In genomic region chr4:134081730-134082386, GRCm38 (mm10) we compare ENCODE assay signal across 9 mouse cellular contexts. TPM values are rescaled to one million over a fixed set of nuclear protein-coding genes. Genes with fewer than 3 reads are reported as not detected.
DNase-seq lines count a peak whose midpoint lies in the region; ATAC-seq and TF ChIP-seq lines count a peak whose summit lies in the region.
"Had no signal": no experiment of that assay in that cellular context is flagged by ENCODE, and none has a peak within 500 bp of the region (broad histone marks: within the 10 kb centered on the region; RNA-seq: fewer than 3 reads in every experiment).

No protein-coding gene starts in this region.

- peak overlapping the region; percentile 87 for H3K4me2 ChIP-seq in forebrain, embryonic 11.5 days (ENCODE audit: low read depth, low read length, severe bottlenecking)
- peak overlapping the region; percentile 78 for H3K4me2 ChIP-seq in hindbrain, embryonic 15.5 days

- DNase-seq in MEL (ENCODE audit: low read depth, low spot score), result peak; percentile 92
- peak; percentile 66 for DNase-seq in c-Kit-positive CD71-positive TER-119-negative erythroid progenitor cells, embryonic 14.5 days (ENCODE audit: low read depth)
- DNase-seq in forebrain, embryonic 11.5 days (ENCODE audit: low spot score), result peak; percentile 84
- DNase-seq in left cerebral cortex, adult 2 months (ENCODE audit: extremely low spot score in 1 of 2, low spot score in 2 of 2), result peak; percentile 68 to 73
- DNase-seq in lung, postnatal 4 days, result peak; percentile 87 to 92
- DNase-seq in right cerebral cortex, adult 18-20 months, result peak; percentile 83
- peak; percentile 86 for DNase-seq in urinary bladder, postnatal 14 days (ENCODE audit: low spot score)

- peak overlapping the region; percentile 52 for H3K9ac ChIP-seq in MEL (ENCODE audit: control insufficient read depth, low read depth, low read length, poor library complexity, severe bottlenecking)
- H3K9ac ChIP-seq in forebrain, embryonic 11.5 days (ENCODE audit: low read length), result peak overlapping the region; percentile 12; the same call in 1 of the 2 replicates
- peak overlapping the region; percentile 37 for H3K9ac ChIP-seq in hindbrain, embryonic 15.5 days

- peak overlapping the region; percentile 55 to 66 for H3K4me3 ChIP-seq in MEL (ENCODE audit: control insufficient read depth in 1 of 2, insufficient read depth in 1 of 2, low read depth in 2 of 2, low read length in 2 of 2)
- H3K4me3 ChIP-seq in forebrain, embryonic 11.5 days (ENCODE audit: low read depth, low read length), result peak overlapping the region; percentile 42
- peak overlapping the region; percentile 49 for H3K4me3 ChIP-seq in hindbrain, embryonic 15.5 days
- H3K4me3 ChIP-seq in left cerebral cortex, adult 2 months, result peak overlapping the region; percentile 50

- H3K27me3 ChIP-seq in MEL (ENCODE audit: control insufficient read depth in 1 of 2, insufficient read depth in 2 of 2, low read length in 2 of 2), result no peaks in the 10 kb centered on the region
- 0 out of 2 replicates have a peak, but pooled peaks cover 2% of the 10 kb centered on the region for H3K27me3 ChIP-seq in forebrain, embryonic 11.5 days (ENCODE audit: control insufficient read depth, insufficient read depth, low read length)
- H3K27me3 ChIP-seq in hindbrain, embryonic 15.5 days, result peaks cover 15% of the 10 kb centered on the region; the same call in 1 of the 2 replicates

- intact Hi-C loops in left cerebral cortex, adult 2 months (cut with DNase I), result no loop called here

- H3K27ac ChIP-seq in MEL (ENCODE audit: control insufficient read depth, low read depth, low read length), result no peak overlapping the region
- no peak overlapping the region for H3K27ac ChIP-seq in forebrain, embryonic 11.5 days (ENCODE audit: low read depth, low read length)
- H3K27ac ChIP-seq in hindbrain, embryonic 15.5 days (replicated peaks), result no peak overlapping the region
- no peak overlapping the region for H3K27ac ChIP-seq in left cerebral cortex, adult 2 months
- H3K27ac ChIP-seq: macrophage had no signal

- no peak for TF ChIP-seq EP300 in MEL (IDR thresholded peaks at IDR 0.05; ENCODE audit: low read depth in 1 of 2, low read length in 2 of 2)

- H3K36me3 ChIP-seq in MEL (ENCODE audit: control insufficient read depth in 1 of 2, insufficient read depth in 2 of 2, low read length in 2 of 2), result 0 out of 4 replicates have a peak, but pooled peaks cover 0 to 2% of the 10 kb centered on the region in 2 experiments
- H3K36me3 ChIP-seq in forebrain, embryonic 11.5 days (ENCODE audit: control insufficient read depth, insufficient read depth, low read length), result no peaks in the 10 kb centered on the region
- H3K36me3 ChIP-seq in hindbrain, embryonic 15.5 days, result no peaks in the 10 kb centered on the region

- no peaks in the 10 kb centered on the region for H3K79me2 ChIP-seq in MEL (ENCODE audit: control insufficient read depth, insufficient read depth, low read length, poor library complexity)

- ATAC-seq in forebrain, embryonic 11.5 days (replicated peaks; ENCODE audit: low FRiP score), result peak; percentile 77
- peak; percentile 85 for ATAC-seq in hindbrain, embryonic 15.5 days (ENCODE audit: low FRiP score, low read depth)

- peak in 1 of 2 experiments; percentile 75; a peak in 2 of 4 replicates for TF ChIP-seq POLR2A in MEL (IDR thresholded peaks at IDR 0.05; ENCODE audit: control insufficient read depth in 1 of 2, insufficient read depth in 1 of 2, low read depth in 1 of 2, low read length in 2 of 2, poor library complexity in 1 of 2)

- H3K4me1 ChIP-seq in MEL (ENCODE audit: control insufficient read depth in 1 of 2, insufficient read depth in 2 of 2, low read length in 2 of 2), result peaks cover 2 to 9% of the 10 kb centered on the region in 2 experiments; a peak in 2 of 4 replicates
- peaks cover 4% of the 10 kb centered on the region; the same call in 1 of the 2 replicates for H3K4me1 ChIP-seq in forebrain, embryonic 11.5 days (replicated peaks; ENCODE audit: control insufficient read depth, insufficient read depth, low read length)
- H3K4me1 ChIP-seq in hindbrain, embryonic 15.5 days (replicated peaks), result peaks cover 8% of the 10 kb centered on the region

- no peak for TF ChIP-seq RAD21 in MEL (IDR thresholded peaks at IDR 0.05; ENCODE audit: low read depth, low read length)

- no peak for TF ChIP-seq CTCF in MEL (IDR thresholded peaks at IDR 0.05 in 2 of 3, conservative IDR thresholded peaks at IDR 0.05 in 1 of 3; ENCODE audit: control insufficient read depth in 1 of 3, insufficient read depth in 1 of 3, low read depth in 2 of 3, low read length in 3 of 3, poor library complexity in 1 of 3, severe bottlenecking in 1 of 3)
- TF ChIP-seq CTCF in left cerebral cortex, adult 2 months (IDR thresholded peaks at IDR 0.05), result no peak

- no peaks in the 10 kb centered on the region for H3K9me3 ChIP-seq in MEL (replicated peaks; ENCODE audit: insufficient read depth, low read length)
- peaks cover 3% of the 10 kb centered on the region; the same call in 1 of the 2 replicates for H3K9me3 ChIP-seq in forebrain, embryonic 11.5 days (ENCODE audit: control insufficient read depth, low read length)
- H3K9me3 ChIP-seq in hindbrain, embryonic 15.5 days, result no peaks in the 10 kb centered on the region

- WGBS in forebrain, embryonic 11.5 days, result 2% methylated on average over 41 of the region's 41 CpGs
- under 1% methylated on average over 41 of the region's 41 CpGs for WGBS in hindbrain, embryonic 15.5 days

TF ChIP-seq in MEL, 35 proteins besides CTCF, POLR2A, EP300 and RAD21:
- TF ChIP-seq NELFE (IDR thresholded peaks at IDR 0.05; ENCODE audit: low read depth, low read length) (peak; percentile 50), ZKSCAN1 (IDR thresholded peaks at IDR 0.05; ENCODE audit: low read depth, low read length) (no peak), MAX (IDR thresholded peaks at IDR 0.05; ENCODE audit: low read length) (peak; percentile 94), TCF12 (IDR thresholded peaks at IDR 0.05; ENCODE audit: low read depth, low read length) (0 out of 2 replicates have a peak, but pooled peaks have one; percentile 10), MXI1 (IDR thresholded peaks at IDR 0.05; ENCODE audit: low read depth, low read length) (peak; percentile 96), MAFK (IDR thresholded peaks at IDR 0.05; ENCODE audit: borderline replicate concordance, low read depth, low read length) (no peak), TBP (IDR thresholded peaks at IDR 0.05; ENCODE audit: low read depth, low read length) (0 out of 2 replicates have a peak, but pooled peaks have one; percentile 13), MYC (IDR thresholded peaks at IDR 0.05; ENCODE audit: low read depth, low read length) (peak; percentile 88; the same call in 1 of the 2 replicates), ZNF384 (IDR thresholded peaks at IDR 0.05; ENCODE audit: low read depth, low read length) (no peak), CHD1 (IDR thresholded peaks at IDR 0.05; ENCODE audit: low read depth, low read length) (no peak), POLR2AphosphoS5 (IDR thresholded peaks at IDR 0.05; ENCODE audit: borderline replicate concordance, low read depth, low read length) (no peak), CHD2 (IDR thresholded peaks at IDR 0.05; ENCODE audit: low read length) (no peak), NRF1 (IDR thresholded peaks at IDR 0.05; ENCODE audit: insufficient read depth, low read depth, low read length, poor library complexity, severe bottlenecking) (no peak; the same call in 1 of the 2 replicates), USF1 (IDR thresholded peaks at IDR 0.05; ENCODE audit: low read depth, low read length) (peak; percentile 67), SIN3A (IDR thresholded peaks at IDR 0.05; ENCODE audit: low read length) (peak; percentile 70)

RNA-seq across cellular contexts. Expression of gene Cd52, which starts 13.0 kb away (rescaled TPM):
- total RNA-seq in MEL (2012; rRNA removed), result 0.52 and 1.3 TPM in 2 replicates
- polyA plus RNA-seq in MEL (2012; ENCODE audit: insufficient read depth in 1 of 2, insufficient read length in 2 of 2, low read depth in 1 of 2, low replicate concordance in 2 of 2, missing spikeins in 1 of 2), result under 1 TPM in 1 of 2 experiments, not detected in 1; 0.86 TPM
- polyA plus RNA-seq in forebrain, embryonic 11.5 days (2014; fragmentation: Nextera tagmentation; extraction: Ambion mirVana), result 2.5 and 2.6 TPM in 2 replicates
- 2.3 and 9.0 TPM in 2 replicates for polyA plus RNA-seq in hindbrain, embryonic 15.5 days (2015; fragmentation: Nextera tagmentation; extraction: Ambion mirVana)
- 1 to 10 TPM; 2.6 to 3.3 TPM for total RNA-seq in left cerebral cortex, adult 2 months (2021)

RNA-seq across cellular contexts. Expression of gene Ubxn11, which starts 20.5 kb away (rescaled TPM):
- 2.6 and 5.4 TPM in 2 replicates for total RNA-seq in MEL (2012; rRNA removed)
- polyA plus RNA-seq in MEL (2012; ENCODE audit: insufficient read depth in 1 of 2, insufficient read length in 2 of 2, low read depth in 1 of 2, low replicate concordance in 2 of 2, missing spikeins in 1 of 2), result 10 to 100 TPM in 1 of 2 experiments, not detected in 1; 11.9 TPM
- 6.6 and 7.0 TPM in 2 replicates for polyA plus RNA-seq in forebrain, embryonic 11.5 days (2014; fragmentation: Nextera tagmentation; extraction: Ambion mirVana)
- polyA plus RNA-seq in hindbrain, embryonic 15.5 days (2015; fragmentation: Nextera tagmentation; extraction: Ambion mirVana), result 17.1 and 21.3 TPM in 2 replicates
- 10 to 100 TPM; 39.7 to 47.1 TPM for total RNA-seq in left cerebral cortex, adult 2 months (2021)

RNA-seq across cellular contexts. Expression of gene Crybg2, which starts 21.2 kb away (rescaled TPM):
- total RNA-seq in MEL (2012; rRNA removed), result 0.65 and 0.72 TPM in 2 replicates
- 1 to 10 TPM in 1 of 2 experiments, not detected in 1; 2.3 TPM for polyA plus RNA-seq in MEL (2012; ENCODE audit: insufficient read depth in 1 of 2, insufficient read length in 2 of 2, low read depth in 1 of 2, low replicate concordance in 2 of 2, missing spikeins in 1 of 2)
- polyA plus RNA-seq in forebrain, embryonic 11.5 days (2014; fragmentation: Nextera tagmentation; extraction: Ambion mirVana), result 1.9 and 2.5 TPM in 2 replicates
- 4.3 and 4.6 TPM in 2 replicates for polyA plus RNA-seq in hindbrain, embryonic 15.5 days (2015; fragmentation: Nextera tagmentation; extraction: Ambion mirVana)
- total RNA-seq in left cerebral cortex, adult 2 months (2021), result 1 to 10 TPM; 2.3 to 2.4 TPM
- polyA plus RNA-seq: macrophage had no signal

RNA-seq across cellular contexts. Expression of gene Zfp683, which starts 28.2 kb away (rescaled TPM):
- total RNA-seq in MEL (2012; rRNA removed), result not detected in 2 replicates
- not detected for polyA plus RNA-seq in MEL (2012; ENCODE audit: insufficient read depth in 1 of 2, insufficient read length in 2 of 2, low read depth in 1 of 2, low replicate concordance in 2 of 2, missing spikeins in 1 of 2)
- polyA plus RNA-seq in forebrain, embryonic 11.5 days (2014; fragmentation: Nextera tagmentation; extraction: Ambion mirVana), result not detected in 2 replicates
- polyA plus RNA-seq in hindbrain, embryonic 15.5 days (2015; fragmentation: Nextera tagmentation; extraction: Ambion mirVana), result not detected in 2 replicates
- total RNA-seq in left cerebral cortex, adult 2 months (2021), result not detected
- polyA plus RNA-seq: macrophage had no signal

RNA-seq across cellular contexts. Expression of gene Sh3bgrl3, which starts 46.7 kb away (rescaled TPM):
- total RNA-seq in MEL (2012; rRNA removed), result 122 and 126 TPM in 2 replicates
- 100 to 1,000 TPM in 1 of 2 experiments, not detected in 1; 414 TPM for polyA plus RNA-seq in MEL (2012; ENCODE audit: insufficient read depth in 1 of 2, insufficient read length in 2 of 2, low read depth in 1 of 2, low replicate concordance in 2 of 2, missing spikeins in 1 of 2)
- 264 and 278 TPM in 2 replicates for polyA plus RNA-seq in forebrain, embryonic 11.5 days (2014; fragmentation: Nextera tagmentation; extraction: Ambion mirVana)
- polyA plus RNA-seq in hindbrain, embryonic 15.5 days (2015; fragmentation: Nextera tagmentation; extraction: Ambion mirVana), result 425 and 442 TPM in 2 replicates
- total RNA-seq in left cerebral cortex, adult 2 months (2021), result 100 to 1,000 TPM; 185 to 191 TPM
